Mouse (Mus musculus) CD8-positive naive resting alpha-beta T cell, adult 2 months (primary cell): ENCODE data around the gene Fgr.

Experiments used
- DNase-seq, 2 experiments: peaks; one replicate each; pipeline ENCODE4 v3.0.0; 2022; ENCODE audit warnings: low read depth in 2 of 2, low spot score in 2 of 2

Fgr gene

DNA sequence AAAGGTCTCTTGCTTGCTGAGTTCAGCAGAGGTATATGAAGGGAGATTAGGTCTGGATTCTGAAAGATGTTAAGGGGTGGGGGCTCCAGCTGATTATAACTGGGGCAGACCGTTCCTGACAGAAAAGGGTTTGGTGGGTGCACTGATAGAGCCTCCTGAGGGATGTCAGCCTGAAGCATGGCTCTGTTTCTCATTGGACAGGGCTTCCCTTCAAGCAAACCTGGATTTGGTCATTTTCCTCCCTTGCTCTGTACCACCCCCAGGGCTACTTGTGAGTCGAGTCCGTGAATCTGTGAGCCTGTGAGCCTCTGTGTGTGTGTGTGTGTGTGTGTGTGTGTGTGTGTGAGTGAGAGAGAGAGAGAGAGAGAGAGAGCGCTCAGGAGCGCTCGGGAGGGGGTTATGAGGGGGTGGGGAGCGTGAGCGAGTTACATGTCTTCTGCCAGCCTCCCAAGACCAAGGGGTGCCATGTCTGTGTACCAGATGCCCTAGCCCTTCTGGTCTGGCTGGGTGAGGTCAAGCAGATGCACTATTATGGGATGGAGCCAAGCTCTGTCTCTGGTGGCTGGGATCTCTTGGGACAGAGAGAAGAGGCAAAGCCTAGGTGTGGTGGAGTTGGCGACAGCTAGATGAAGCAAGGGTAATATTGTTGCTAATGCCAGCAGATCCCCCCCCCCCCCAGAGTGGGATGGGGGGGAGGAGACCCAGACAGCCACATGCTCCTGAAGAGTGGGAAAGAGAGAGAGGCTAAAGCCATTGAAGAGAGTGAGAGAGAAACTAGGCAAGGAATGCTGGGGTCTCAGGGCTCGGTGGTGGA, 41.2 kb downstream of the Fgr start:
- DNase-seq, result no peak

DNA sequence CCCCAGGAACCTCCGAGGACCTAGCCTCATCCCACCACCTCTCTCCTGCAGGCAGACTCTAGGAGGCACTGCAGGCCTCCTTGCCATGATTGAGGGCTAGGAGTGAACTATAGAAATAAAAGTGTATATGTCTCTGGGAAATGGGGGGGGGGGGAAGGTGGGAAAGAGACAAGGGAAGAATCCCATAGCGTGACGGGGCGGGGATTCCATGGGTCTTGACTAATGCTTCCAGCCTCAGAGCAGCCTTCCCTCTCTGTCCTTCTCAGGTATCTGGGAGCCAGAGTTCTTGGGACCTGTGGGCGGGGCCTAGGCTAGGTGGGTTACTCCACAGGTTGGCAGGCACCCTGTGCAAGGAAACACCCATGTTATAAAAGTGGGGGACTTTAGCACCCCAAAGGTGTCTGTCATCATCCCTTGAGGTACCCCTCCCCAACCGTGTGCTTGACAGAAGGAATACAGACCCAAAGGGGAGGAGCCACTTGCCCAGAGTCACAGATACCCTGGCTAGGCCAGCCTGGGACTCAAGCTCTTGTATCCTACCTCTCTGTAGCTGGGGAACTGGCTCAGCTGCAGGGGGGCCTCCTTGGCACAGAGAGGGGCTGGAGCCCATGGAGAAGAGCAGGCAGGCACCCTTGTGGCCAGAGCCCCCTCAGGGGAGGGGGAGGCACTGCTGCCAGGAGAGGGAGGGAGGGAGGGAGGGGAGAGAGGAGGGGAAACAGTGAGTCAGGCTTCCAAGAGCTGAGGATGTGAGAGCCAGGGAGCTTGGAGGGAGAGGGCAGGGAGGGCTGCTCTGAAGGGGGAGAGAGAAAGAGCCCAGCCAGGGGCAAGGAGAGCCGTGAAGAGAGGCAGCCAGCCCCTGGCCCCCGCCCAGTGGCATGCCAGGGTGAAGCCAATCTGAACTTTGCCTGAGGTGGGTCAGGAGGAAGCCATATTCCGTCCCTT, 42.1 kb downstream of the Fgr start:
- no peak for DNase-seq

GRCm38 (mm10) chr4:133016677-133017415, 43.0 kb downstream of the Fgr start:
- DNase-seq, result no peak

DNA sequence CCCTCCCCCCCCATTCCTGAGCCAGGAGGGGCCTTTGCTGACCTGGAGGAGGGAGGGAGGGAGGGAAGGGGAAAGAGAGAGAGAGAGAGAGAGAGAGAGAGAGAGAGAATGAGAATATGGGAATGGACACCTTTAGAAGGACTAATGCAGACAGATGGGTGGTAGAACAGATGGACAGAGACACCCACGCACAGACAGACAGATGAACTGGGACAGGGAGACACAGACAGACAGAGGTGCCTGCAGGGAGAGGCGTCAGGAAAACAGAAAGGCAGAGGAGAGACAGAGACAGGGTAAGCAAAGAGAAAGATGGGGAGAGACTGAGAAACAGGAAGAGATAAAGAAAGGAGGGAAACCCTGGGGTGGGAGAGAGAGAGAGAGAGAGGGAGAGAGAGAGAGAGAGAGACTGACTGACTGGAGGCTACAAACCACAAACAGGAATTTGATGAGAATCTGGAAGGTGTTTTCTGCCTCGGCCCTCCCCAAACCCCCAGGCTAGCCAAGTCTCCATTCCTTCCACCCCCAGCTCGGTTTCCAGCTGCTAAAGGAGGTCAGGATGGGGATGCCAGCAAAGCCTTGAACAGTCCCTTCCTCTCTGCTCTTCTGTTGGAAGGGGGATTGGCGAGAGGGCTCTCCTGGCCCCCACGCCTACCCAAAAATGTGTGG, 43.8 kb downstream of the Fgr start:
- DNase-seq, result no peak

GRCm38 (mm10) chr4:133018263-133018798, 44.4 kb downstream of the Fgr start:
- no peak for DNase-seq

- no peak for DNase-seq
Observed at GRCm38 (mm10) chr4:133020721-133021120, 46.8 kb downstream of the Fgr start.

GRCm38 (mm10) chr4:133021181-133021671, 47.3 kb downstream of the Fgr start:
- no peak for DNase-seq

DNA sequence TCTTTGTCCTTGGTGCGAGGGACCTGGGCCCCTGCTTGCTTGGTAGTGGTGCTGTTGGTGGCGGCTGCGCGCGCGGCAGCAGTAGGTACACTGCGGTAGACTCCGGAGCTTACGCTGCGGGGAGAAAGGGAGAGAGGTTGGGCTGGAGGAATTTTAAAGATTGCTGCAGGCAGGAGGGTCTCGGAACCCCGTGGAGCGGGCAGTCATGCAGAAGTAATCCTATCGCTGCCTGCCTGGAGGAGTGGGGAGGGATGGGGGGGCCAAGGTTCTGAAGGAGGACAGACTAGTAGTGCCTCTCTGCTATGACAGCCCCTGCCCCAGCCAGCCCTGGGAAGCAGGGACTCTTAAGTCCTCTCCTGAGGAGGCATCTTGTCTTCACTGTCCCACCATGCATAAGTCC, 48.3 kb downstream of the Fgr start:
- DNase-seq, result no peak

GRCm38 (mm10) chr4:133022954-133023635, 49.2 kb downstream of the Fgr start:
- no peak for DNase-seq

DNA sequence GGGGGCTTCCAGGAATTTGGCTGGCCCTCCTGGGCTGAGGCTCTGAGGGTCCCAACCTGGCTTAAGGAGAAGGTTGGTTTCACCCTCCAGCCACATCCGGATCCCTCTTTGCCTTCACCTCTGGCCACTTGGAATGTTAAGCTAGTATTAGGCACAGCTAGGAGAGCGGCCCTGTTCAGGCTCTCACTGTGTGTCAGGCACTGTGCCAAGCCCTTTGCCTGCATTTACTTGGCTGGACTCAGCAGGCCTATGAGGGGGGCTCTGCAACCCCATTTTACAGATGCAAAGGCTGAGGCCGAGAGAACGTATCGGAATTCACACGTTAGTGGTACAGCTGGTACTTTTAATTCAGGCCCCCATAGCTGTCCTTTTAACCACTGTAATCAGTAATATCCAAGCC, 49.7 kb downstream of the Fgr start:
- no peak for DNase-seq

GRCm38 (mm10) chr4:133024404-133024803, 50.5 kb downstream of the Fgr start:
- DNase-seq, result no peak

GRCm38 (mm10) chr4:133024969-133025685, 51.2 kb downstream of the Fgr start:
- DNase-seq, result no peak

DNA sequence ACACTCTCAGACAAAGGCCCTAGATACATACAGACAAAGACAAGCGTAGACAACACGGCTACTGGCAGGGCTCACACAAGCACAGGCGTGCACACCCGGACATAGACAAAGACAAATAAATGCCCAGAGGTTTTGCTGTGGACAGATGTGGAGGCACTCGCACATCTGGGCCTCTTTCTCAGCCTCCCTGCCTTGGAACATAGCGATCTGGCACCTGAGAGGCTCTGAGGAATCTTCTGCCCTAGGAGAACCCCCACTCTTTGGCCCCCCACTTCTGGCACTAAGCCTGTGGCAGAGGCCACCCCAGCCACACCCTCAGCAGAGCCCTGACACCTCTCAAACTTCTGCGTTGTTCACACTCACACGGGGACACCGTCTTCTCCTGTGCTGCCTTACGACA, 52.4 kb downstream of the Fgr start:
- no peak for DNase-seq

DNA sequence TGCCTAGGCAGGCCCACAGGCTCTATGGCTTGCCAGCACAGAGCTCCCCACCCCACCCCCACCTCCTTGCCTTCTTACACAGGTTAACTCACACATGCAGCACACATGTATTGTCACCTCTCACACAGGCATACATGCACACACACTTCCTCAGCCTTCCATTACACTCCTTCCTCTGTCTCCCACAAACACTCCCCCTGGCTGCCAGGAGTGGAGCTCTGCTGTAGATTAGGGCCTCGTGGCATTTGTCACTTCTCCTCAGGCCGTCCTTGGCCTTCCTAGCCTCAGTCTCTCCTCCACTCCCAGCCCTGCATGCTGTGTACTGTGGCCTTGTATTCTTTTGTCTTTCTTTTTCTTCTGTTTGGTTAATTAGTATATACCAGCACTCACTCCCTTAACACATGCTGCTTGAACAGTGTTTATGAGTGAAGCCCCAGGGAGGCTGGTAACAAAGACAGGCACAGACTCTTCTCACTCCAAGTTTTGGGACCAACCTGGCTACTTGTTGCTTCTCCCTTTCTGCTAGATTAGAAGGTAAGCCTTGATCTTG, 53.0 kb downstream of the Fgr start:
- no peak for DNase-seq

GRCm38 (mm10) chr4:133027721-133028120, 53.8 kb downstream of the Fgr start:
- DNase-seq, result no peak

- no peak for DNase-seq
Observed at GRCm38 (mm10) chr4:133028193-133028592, 54.3 kb downstream of the Fgr start.

GRCm38 (mm10) chr4:133028875-133029274, 55.0 kb downstream of the Fgr start:
- no peak for DNase-seq

GRCm38 (mm10) chr4:133032410-133033095, 58.7 kb downstream of the Fgr start:
- no peak for DNase-seq
